ENCODE assay signal across 15 mouse cellular contexts in the genomic region with DNA sequence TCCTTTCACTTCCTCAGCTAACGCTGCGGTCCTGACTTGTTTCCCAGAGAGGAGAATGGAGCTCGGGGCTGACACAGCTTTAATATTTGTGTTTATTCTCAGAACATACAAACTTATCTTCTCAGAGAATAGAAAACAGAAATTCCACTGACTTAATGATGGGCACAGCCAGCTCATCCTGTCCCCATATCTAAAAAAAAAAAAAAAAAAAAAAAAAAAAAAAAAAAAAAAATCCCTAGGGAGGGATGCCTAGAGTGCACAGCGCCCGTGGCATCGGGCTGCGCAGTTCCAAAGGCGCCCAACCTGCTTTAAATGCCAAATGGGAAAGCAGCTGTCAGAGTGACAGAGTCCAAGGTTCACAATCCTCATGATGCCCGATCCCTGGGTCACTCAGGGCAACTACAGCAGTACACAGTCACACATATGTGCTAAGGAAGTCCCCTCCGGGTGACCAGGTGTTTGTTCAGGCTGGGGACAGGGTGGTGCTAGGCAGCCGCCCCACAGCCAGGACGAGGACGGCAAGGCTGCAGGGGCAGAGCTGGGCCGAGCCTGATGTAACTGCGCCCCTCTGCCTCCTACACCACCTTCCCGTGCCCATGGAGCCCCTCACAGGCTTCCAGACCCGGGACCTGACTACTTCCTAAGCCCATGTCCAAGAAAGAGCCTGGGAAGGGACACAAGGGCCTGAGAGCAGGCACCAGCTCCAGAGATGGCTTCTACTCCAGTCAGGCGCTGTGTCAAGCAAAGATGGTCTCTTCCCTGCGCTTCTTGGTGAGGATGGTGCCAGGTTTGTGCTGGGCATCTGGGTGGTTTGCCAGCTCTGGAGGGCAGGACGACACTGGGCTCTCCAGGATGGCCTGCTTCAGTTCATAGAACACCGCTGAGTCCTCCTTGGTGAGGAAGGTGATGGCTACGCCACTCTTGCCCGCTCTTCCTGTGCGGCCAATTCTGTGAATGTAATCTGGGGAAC. TPM values are rescaled to one million over a fixed set of nuclear protein-coding genes. Genes with fewer than 3 reads are reported as not detected.
A peak's percentile ranks its signal among the peaks of the same experiment; 100 is the strongest.
DNase-seq lines count a peak whose midpoint lies in the region; ATAC-seq and TF ChIP-seq lines count a peak whose summit lies in the region.
"Had no signal": no experiment of that assay in that cellular context is flagged by ENCODE, and none has a peak within 500 bp of the region (broad histone marks: within the 10 kb centered on the region; RNA-seq: fewer than 3 reads in every experiment).

No protein-coding gene starts in this region.

- H3ac ChIP-seq in myocyte (ENCODE audit: control insufficient read depth, insufficient read length), result no peak overlapping the region

- H3K4me3 ChIP-seq in intestine, embryonic 15.5 days (replicated peaks), result no peak overlapping the region
- no peak overlapping the region for H3K4me3 ChIP-seq in intestine, embryonic 16.5 days (ENCODE audit: low read length)
- H3K4me3 ChIP-seq in liver, embryonic 11.5 days (ENCODE audit: low read depth, low read length), result no peak overlapping the region
- H3K4me3 ChIP-seq in intestine, postnatal 0 days (ENCODE audit: low read depth, low read length), result no peak overlapping the region
- no peak overlapping the region for H3K4me3 ChIP-seq in myocyte
- H3K4me3 ChIP-seq: hindbrain, embryonic 10.5 days; limb, embryonic 10.5 days; neural tube, embryonic 12.5 days had no signal

- no peak for DNase-seq in liver, embryonic 11.5 days (ENCODE audit: low spot score)
- DNase-seq in liver, result no peak
- no peak for DNase-seq in heart, postnatal 10 days
- DNase-seq: adrenal gland, postnatal 10 days; cerebellum, adult 9-10 months; layer of hippocampus, postnatal 36 days; right cerebral cortex, postnatal 25 days had no signal

- TF ChIP-seq CTCF in intestine, postnatal 0 days (IDR thresholded peaks at IDR 0.05; ENCODE audit: low read depth), result no peak

- H3K79me2 ChIP-seq in myocyte (ENCODE audit: control insufficient read depth, insufficient read depth), result no peaks in the 10 kb centered on the region

- WGBS in intestine, embryonic 15.5 days, result 83% methylated on average over 24 of the region's 24 CpGs
- WGBS in intestine, embryonic 16.5 days, result 84% methylated on average over 24 of the region's 24 CpGs
- WGBS in liver, embryonic 11.5 days, result 89% methylated on average over 24 of the region's 24 CpGs
- 81% methylated on average over 24 of the region's 24 CpGs for WGBS in intestine, postnatal 0 days

- 0 out of 2 replicates have a peak overlapping the region, but pooled peaks have one; percentile 13 for H3K27ac ChIP-seq in intestine, embryonic 15.5 days
- H3K27ac ChIP-seq in intestine, embryonic 16.5 days (ENCODE audit: low read length), result no peak overlapping the region
- no peak overlapping the region for H3K27ac ChIP-seq in liver, embryonic 11.5 days (ENCODE audit: low read depth, low read length)
- 0 out of 2 replicates have a peak overlapping the region, but pooled peaks have one; percentile 35 for H3K27ac ChIP-seq in intestine, postnatal 0 days (ENCODE audit: low read depth, low read length)
- H3K27ac ChIP-seq: hindbrain, embryonic 10.5 days; limb, embryonic 10.5 days; macrophage; neural tube, embryonic 12.5 days had no signal

- intact Hi-C loops in heart, postnatal 10 days (cut with DNase I), result no loop called here

- TF ChIP-seq POLR2A in myocyte (IDR thresholded peaks at IDR 0.05; ENCODE audit: insufficient read length, low read depth), result peak; percentile 42

- ATAC-seq in intestine, embryonic 15.5 days, result no peak
- ATAC-seq in intestine, embryonic 16.5 days, result no peak
- ATAC-seq in liver, embryonic 11.5 days (replicated peaks; ENCODE audit: low FRiP score), result 0 out of 2 replicates have a peak, but pooled peaks have one; percentile 22
- peak; percentile 65; the same call in 1 of the 2 replicates for ATAC-seq in intestine, postnatal 0 days

- H3K4me2 ChIP-seq in intestine, embryonic 15.5 days (replicated peaks), result no peak overlapping the region
- H3K4me2 ChIP-seq in intestine, embryonic 16.5 days (ENCODE audit: low read depth, low read length), result no peak overlapping the region
- H3K4me2 ChIP-seq in liver, embryonic 11.5 days, result no peak overlapping the region
- H3K4me2 ChIP-seq in intestine, postnatal 0 days (replicated peaks; ENCODE audit: low read depth), result no peak overlapping the region
- no peak overlapping the region for H3K4me2 ChIP-seq in myocyte (ENCODE audit: low read depth)
- H3K4me2 ChIP-seq: neural tube, embryonic 12.5 days had no signal

- H3K36me3 ChIP-seq in intestine, embryonic 15.5 days, result peaks cover 74% of the 10 kb centered on the region
- H3K36me3 ChIP-seq in intestine, embryonic 16.5 days (ENCODE audit: control insufficient read depth, insufficient read depth, low read length), result peaks cover 43% of the 10 kb centered on the region
- peaks cover 68% of the 10 kb centered on the region for H3K36me3 ChIP-seq in liver, embryonic 11.5 days (ENCODE audit: control insufficient read depth, insufficient read depth, low read length)
- H3K36me3 ChIP-seq in intestine, postnatal 0 days (ENCODE audit: control insufficient read depth, insufficient read depth), result peaks cover 76% of the 10 kb centered on the region
- peaks cover 55% of the 10 kb centered on the region for H3K36me3 ChIP-seq in myocyte (ENCODE audit: control insufficient read depth, insufficient read depth)

- H3K9me3 ChIP-seq in intestine, embryonic 15.5 days, result no peaks in the 10 kb centered on the region
- H3K9me3 ChIP-seq in intestine, embryonic 16.5 days (ENCODE audit: control insufficient read depth, low read length), result no peaks in the 10 kb centered on the region
- H3K9me3 ChIP-seq in liver, embryonic 11.5 days (ENCODE audit: control insufficient read depth, low read length), result no peaks in the 10 kb centered on the region
- no peaks in the 10 kb centered on the region for H3K9me3 ChIP-seq in intestine, postnatal 0 days (ENCODE audit: control insufficient read depth)
- H3K9me3 ChIP-seq: hindbrain, embryonic 10.5 days; limb, embryonic 10.5 days; neural tube, embryonic 12.5 days had no signal

- no peaks in the 10 kb centered on the region for H3K27me3 ChIP-seq in intestine, embryonic 15.5 days (replicated peaks)
- no peaks in the 10 kb centered on the region for H3K27me3 ChIP-seq in intestine, embryonic 16.5 days (replicated peaks; ENCODE audit: control insufficient read depth, insufficient read depth, low read length)
- peaks cover 4% of the 10 kb centered on the region for H3K27me3 ChIP-seq in liver, embryonic 11.5 days (replicated peaks; ENCODE audit: control insufficient read depth, insufficient read depth, low read length)
- H3K27me3 ChIP-seq in intestine, postnatal 0 days (replicated peaks; ENCODE audit: control insufficient read depth, insufficient read depth, low read length), result no peaks in the 10 kb centered on the region
- H3K27me3 ChIP-seq in myocyte (ENCODE audit: control insufficient read depth, insufficient read depth, insufficient read length), result no peaks in the 10 kb centered on the region
- H3K27me3 ChIP-seq: neural tube, embryonic 12.5 days had no signal

- H3K9ac ChIP-seq in intestine, embryonic 15.5 days, result no peak overlapping the region
- H3K9ac ChIP-seq in intestine, embryonic 16.5 days (ENCODE audit: low read depth, low read length), result no peak overlapping the region
- no peak overlapping the region for H3K9ac ChIP-seq in liver, embryonic 11.5 days (ENCODE audit: low read depth, low read length)
- H3K9ac ChIP-seq in intestine, postnatal 0 days (ENCODE audit: low read depth, low read length), result no peak overlapping the region

- H3K4me1 ChIP-seq in intestine, embryonic 15.5 days (replicated peaks), result no peaks in the 10 kb centered on the region
- no peaks in the 10 kb centered on the region for H3K4me1 ChIP-seq in intestine, embryonic 16.5 days (ENCODE audit: control insufficient read depth, insufficient read depth, low read length)
- H3K4me1 ChIP-seq in liver, embryonic 11.5 days (replicated peaks; ENCODE audit: control insufficient read depth, insufficient read depth, low read length), result no peaks in the 10 kb centered on the region
- no peaks in the 10 kb centered on the region for H3K4me1 ChIP-seq in intestine, postnatal 0 days (replicated peaks; ENCODE audit: control insufficient read depth, insufficient read depth, low read length)
- H3K4me1 ChIP-seq: hindbrain, embryonic 10.5 days; neural tube, embryonic 12.5 days had no signal

RNA-seq across cellular contexts. Expression of gene Cacnb3, which starts 14.7 kb away (rescaled TPM):
- 24.9 and 26.7 TPM in 2 replicates for polyA plus RNA-seq in intestine, embryonic 15.5 days (2015; fragmentation: Nextera tagmentation; extraction: Ambion mirVana)
- polyA plus RNA-seq in intestine, embryonic 16.5 days (2015; fragmentation: Nextera tagmentation; extraction: Ambion mirVana), result 20.3 and 22.8 TPM in 2 replicates
- 13.2 TPM in 2 replicates for polyA plus RNA-seq in liver, embryonic 11.5 days (2014; fragmentation: Nextera tagmentation; extraction: Ambion mirVana)
- 9.3 and 10.3 TPM in 2 replicates for polyA plus RNA-seq in intestine, postnatal 0 days (2015; fragmentation: Nextera tagmentation; extraction: Ambion mirVana)
- 80.8 TPM for polyA plus RNA-seq in myocyte (2012; fragmentation: generic; extraction: Trizol)
- 10 to 100 TPM; 13.6 to 14.0 TPM for total RNA-seq in heart, postnatal 10 days (2021)

RNA-seq across cellular contexts. Expression of gene Ddx23, which starts 17.4 kb away (rescaled TPM):
- 23.3 and 23.7 TPM in 2 replicates for polyA plus RNA-seq in intestine, embryonic 15.5 days (2015; fragmentation: Nextera tagmentation; extraction: Ambion mirVana)
- polyA plus RNA-seq in intestine, embryonic 16.5 days (2015; fragmentation: Nextera tagmentation; extraction: Ambion mirVana), result 15.6 and 17.6 TPM in 2 replicates
- polyA plus RNA-seq in liver, embryonic 11.5 days (2014; fragmentation: Nextera tagmentation; extraction: Ambion mirVana), result 18.8 and 19.4 TPM in 2 replicates
- polyA plus RNA-seq in intestine, postnatal 0 days (2015; fragmentation: Nextera tagmentation; extraction: Ambion mirVana), result 9.0 and 11.7 TPM in 2 replicates
- 102 TPM for polyA plus RNA-seq in myocyte (2012; fragmentation: generic; extraction: Trizol)
- 10 to 100 TPM; 55.2 to 57.2 TPM for total RNA-seq in heart, postnatal 10 days (2021)

RNA-seq across cellular contexts. Expression of gene Rnd1, which starts 31.9 kb away (rescaled TPM):
- 0.97 and 1.1 TPM in 2 replicates for polyA plus RNA-seq in intestine, embryonic 15.5 days (2015; fragmentation: Nextera tagmentation; extraction: Ambion mirVana)
- 0.95 and 1.1 TPM in 2 replicates for polyA plus RNA-seq in intestine, embryonic 16.5 days (2015; fragmentation: Nextera tagmentation; extraction: Ambion mirVana)
- polyA plus RNA-seq in liver, embryonic 11.5 days (2014; fragmentation: Nextera tagmentation; extraction: Ambion mirVana), result 0.60 and 0.68 TPM in 2 replicates
- 1.1 and 1.4 TPM in 2 replicates for polyA plus RNA-seq in intestine, postnatal 0 days (2015; fragmentation: Nextera tagmentation; extraction: Ambion mirVana)
- 14.4 TPM for polyA plus RNA-seq in myocyte (2012; fragmentation: generic; extraction: Trizol)
- 1 to 10 TPM in 1 of 2 experiments, under 1 TPM in 1; 0.84 to 1.9 TPM for total RNA-seq in heart, postnatal 10 days (2021)

RNA-seq across cellular contexts. Expression of gene Adcy6, which starts 35.5 kb away (rescaled TPM):
- 21.4 and 23.0 TPM in 2 replicates for polyA plus RNA-seq in intestine, embryonic 15.5 days (2015; fragmentation: Nextera tagmentation; extraction: Ambion mirVana)
- polyA plus RNA-seq in intestine, embryonic 16.5 days (2015; fragmentation: Nextera tagmentation; extraction: Ambion mirVana), result 17.1 and 18.8 TPM in 2 replicates
- polyA plus RNA-seq in liver, embryonic 11.5 days (2014; fragmentation: Nextera tagmentation; extraction: Ambion mirVana), result 8.3 and 12.3 TPM in 2 replicates
- 10.6 and 11.1 TPM in 2 replicates for polyA plus RNA-seq in intestine, postnatal 0 days (2015; fragmentation: Nextera tagmentation; extraction: Ambion mirVana)
- polyA plus RNA-seq in myocyte (2012; fragmentation: generic; extraction: Trizol), result 32.4 TPM
- total RNA-seq in heart, postnatal 10 days (2021), result 100 to 1,000 TPM; 187 to 200 TPM

Comparison
In these comparisons a context has a peak if more than half of its experiments do, and no peak if none do; other contexts are left out.
1. ATAC-seq: peak in liver, embryonic 11.5 days (single experiment) and intestine, postnatal 0 days (single experiment); none in intestine, embryonic 15.5 days (single experiment) and intestine, embryonic 16.5 days (single experiment).
2. H3K27ac ChIP-seq: peak in intestine, embryonic 15.5 days (single experiment) and intestine, postnatal 0 days (single experiment); none in intestine, embryonic 16.5 days (single experiment) and liver, embryonic 11.5 days (single experiment).